Mouse (Mus musculus) adrenal gland, adult (tissue): ENCODE results near the gene Strap.
A peak's percentile ranks its signal among the peaks of the same experiment; 100 is the strongest.

Source experiments
- DNase-seq, 2 experiments: peaks; one replicate each; pipeline ENCODE4 v3.0.0; 2022 to 2023; ENCODE audit warnings: low spot score in 1 of 2; ENCODE audit not compliant: inconsistent age in 2 of 2

The Strap gene

GRCm38 (mm10) chr6:137773637-137774028, 38.8 kb downstream of the Strap start:
- DNase-seq: peak in 1 of 2 experiments; percentile 42

GRCm38 (mm10) chr6:137774166-137774565, 39.3 kb downstream of the Strap start:
- no peak for DNase-seq

GRCm38 (mm10) chr6:137775159-137775558, 40.3 kb downstream of the Strap start:
- no peak for DNase-seq

GRCm38 (mm10) chr6:137776981-137777380, 42.1 kb downstream of the Strap start:
- DNase-seq: no peak

- DNase-seq: peak; percentile 18 to 59
These were observed 49.2 kb downstream of the Strap start for GRCm38 (mm10) chr6:137783899-137784637.

GRCm38 (mm10) chr6:137788976-137789590, 54.2 kb downstream of the Strap start:
- no peak for DNase-seq

- no peak for DNase-seq
These were observed 54.8 kb downstream of the Strap start for GRCm38 (mm10) chr6:137789658-137790057.

GRCm38 (mm10) chr6:137795494-137795893, 60.6 kb downstream of the Strap start:
- no peak for DNase-seq

GRCm38 (mm10) chr6:137796596-137797567, 62.0 kb downstream of the Strap start:
- DNase-seq: peak; percentile 24 to 75

- DNase-seq: peak; percentile 39 to 66
These were observed 64.4 kb downstream of the Strap start for GRCm38 (mm10) chr6:137799253-137799652.
